Mouse (Mus musculus): ENCODE measurements around the gene Cyp2f2. TPM values are rescaled to one million over a fixed set of nuclear protein-coding genes. Genes with fewer than 3 reads are reported as not detected.

The Cyp2f2 gene
- polyA plus RNA-seq, 1 experiment from 2014 or later = not detected

GRCm38 (mm10) chr7:27111987-27112386, 7.7 kb upstream of the Cyp2f2 start:
- ATAC-seq (replicated peaks; ENCODE audit: insufficient number of reproducible peaks, low FRiP score, low TSS enrichment) = no peak
- Histone ChIP-seq H3K27ac (ENCODE audit: low read depth, low read length) (no peak overlapping the region), H3K9ac (ENCODE audit: low read depth, low read length) (no peak overlapping the region), H3K9me3 (replicated peaks; ENCODE audit: control insufficient read depth, low read length) (0 out of 2 replicates have a peak, but pooled peaks cover 3% of the 10 kb centered on the region), H3K4me2 (no peak overlapping the region), H3K36me3 (ENCODE audit: control insufficient read depth, insufficient read depth, low read length) (no peaks in the 10 kb centered on the region), H3K4me3 (ENCODE audit: low read depth, low read length) (no peak overlapping the region), H3K27me3 (ENCODE audit: control insufficient read depth, insufficient read depth, low read length) (no peaks in the 10 kb centered on the region), H3K4me1 (ENCODE audit: control insufficient read depth, insufficient read depth, low read length) (no peaks in the 10 kb centered on the region)
- WGBS (ENCODE audit: insufficient replicate concordance) = 69% methylated on average over 3 of the region's 3 CpGs

DNA sequence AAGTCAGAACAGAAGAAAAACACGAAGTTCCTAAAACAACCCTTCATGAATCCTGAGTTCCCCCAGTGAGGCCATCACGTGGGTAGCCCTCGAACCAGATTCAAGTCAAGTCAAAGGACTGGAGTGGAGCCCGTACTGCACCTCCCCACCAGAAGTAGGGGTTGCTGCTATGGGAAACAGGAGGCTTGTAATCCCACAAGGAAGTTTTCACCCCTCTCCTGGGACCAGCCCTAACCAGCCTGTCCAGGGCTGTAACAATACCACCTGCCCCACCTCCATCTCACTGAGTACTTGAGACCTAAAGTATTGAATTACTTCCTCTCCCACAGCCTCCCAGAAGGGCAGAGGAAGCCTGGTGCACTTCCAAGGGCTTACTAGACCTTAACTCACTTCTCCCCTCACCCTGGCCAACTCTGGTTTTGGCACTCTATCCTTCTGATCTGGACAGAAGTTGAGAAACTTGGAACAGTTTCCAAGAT, 1.6 kb upstream of the Cyp2f2 start:
- Histone ChIP-seq H3K4me2 (no peak overlapping the region), H3K27ac (ENCODE audit: low read depth, low read length) (no peak overlapping the region), H3K27me3 (ENCODE audit: control insufficient read depth, insufficient read depth, low read length) (no peaks in the 10 kb centered on the region), H3K4me3 (ENCODE audit: low read depth, low read length) (no peak overlapping the region), H3K36me3 (ENCODE audit: control insufficient read depth, insufficient read depth, low read length) (no peaks in the 10 kb centered on the region), H3K9me3 (replicated peaks; ENCODE audit: control insufficient read depth, low read length) (0 out of 2 replicates have a peak, but pooled peaks cover 3% of the 10 kb centered on the region), H3K9ac (ENCODE audit: low read depth, low read length) (no peak overlapping the region), H3K4me1 (ENCODE audit: control insufficient read depth, insufficient read depth, low read length) (no peaks in the 10 kb centered on the region)
- 63% methylated on average over 4 of the region's 4 CpGs for WGBS (ENCODE audit: insufficient replicate concordance)
- ATAC-seq (replicated peaks; ENCODE audit: insufficient number of reproducible peaks, low FRiP score, low TSS enrichment) = no peak

DNA sequence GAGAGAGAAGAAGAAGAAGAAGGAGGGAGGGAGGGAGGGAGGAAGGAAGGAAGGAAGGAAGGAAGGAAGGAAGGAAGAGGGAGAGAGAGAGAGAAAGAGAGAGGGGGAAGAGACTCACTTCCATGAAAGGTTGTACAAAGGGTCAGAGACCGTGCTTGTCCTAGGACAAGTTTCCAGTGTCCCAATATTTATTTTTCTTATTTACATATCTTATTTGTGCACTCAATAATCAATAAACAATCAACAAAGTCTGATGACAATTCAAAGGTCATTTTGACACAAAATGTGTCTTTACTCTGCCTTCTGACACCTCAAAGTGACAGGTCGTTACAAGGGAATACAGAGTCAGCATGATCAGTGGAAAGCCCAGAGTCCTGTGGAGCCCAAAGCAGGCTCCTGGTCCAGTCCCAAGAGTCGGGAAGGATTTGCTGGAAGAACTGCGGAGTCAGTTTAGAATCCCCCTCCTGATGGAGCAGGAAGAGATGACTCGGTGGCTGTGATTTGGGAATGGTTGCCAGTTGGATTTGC, 4.7 kb downstream of the Cyp2f2 start:
- ATAC-seq (replicated peaks; ENCODE audit: insufficient number of reproducible peaks, low FRiP score, low TSS enrichment) = no peak
- Histone ChIP-seq H3K27ac (ENCODE audit: low read depth, low read length) (no peak overlapping the region), H3K9ac (ENCODE audit: low read depth, low read length) (no peak overlapping the region), H3K27me3 (ENCODE audit: control insufficient read depth, insufficient read depth, low read length) (no peaks in the 10 kb centered on the region), H3K4me3 (ENCODE audit: low read depth, low read length) (no peak overlapping the region), H3K36me3 (ENCODE audit: control insufficient read depth, insufficient read depth, low read length) (no peaks in the 10 kb centered on the region), H3K9me3 (replicated peaks; ENCODE audit: control insufficient read depth, low read length) (no peaks in the 10 kb centered on the region), H3K4me2 (no peak overlapping the region), H3K4me1 (ENCODE audit: control insufficient read depth, insufficient read depth, low read length) (no peaks in the 10 kb centered on the region)
- WGBS (ENCODE audit: insufficient replicate concordance) = 68% methylated on average over 5 of the region's 5 CpGs

DNA sequence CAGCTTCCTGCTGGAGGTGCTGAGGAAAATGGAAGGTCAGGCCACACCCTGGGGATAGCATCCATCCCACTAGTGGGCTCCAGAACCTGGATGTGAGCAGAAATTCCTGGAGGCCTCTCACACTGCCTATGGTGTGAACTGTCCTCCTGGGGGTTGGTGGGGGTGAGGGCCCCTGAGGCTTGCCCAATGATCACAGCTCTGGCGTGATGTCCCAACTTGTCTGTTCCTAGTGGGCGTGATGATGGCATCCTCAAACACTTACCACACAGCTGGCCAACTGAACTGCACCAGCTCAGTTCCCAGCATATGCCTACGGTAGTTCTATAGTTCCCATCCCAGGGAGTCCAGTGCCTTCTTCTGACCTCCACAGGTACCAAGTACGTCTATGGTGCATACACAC, 5.3 kb downstream of the Cyp2f2 start:
- Histone ChIP-seq H3K27me3 (ENCODE audit: control insufficient read depth, insufficient read depth, low read length) (no peaks in the 10 kb centered on the region), H3K9me3 (replicated peaks; ENCODE audit: control insufficient read depth, low read length) (no peaks in the 10 kb centered on the region), H3K9ac (ENCODE audit: low read depth, low read length) (no peak overlapping the region), H3K4me3 (ENCODE audit: low read depth, low read length) (no peak overlapping the region), H3K4me2 (no peak overlapping the region), H3K27ac (ENCODE audit: low read depth, low read length) (no peak overlapping the region), H3K36me3 (ENCODE audit: control insufficient read depth, insufficient read depth, low read length) (no peaks in the 10 kb centered on the region), H3K4me1 (ENCODE audit: control insufficient read depth, insufficient read depth, low read length) (no peaks in the 10 kb centered on the region)
- 84% methylated on average over 4 of the region's 4 CpGs for whole genome bisulfite sequencing (ENCODE audit: insufficient replicate concordance)
- no peak for ATAC-seq (replicated peaks; ENCODE audit: insufficient number of reproducible peaks, low FRiP score, low TSS enrichment)

GRCm38 (mm10) chr7:27128162-27128561, 8.5 kb downstream of the Cyp2f2 start:
- H3K9ac ChIP-seq (ENCODE audit: low read depth, low read length) = no peak overlapping the region
- no peaks in the 10 kb centered on the region; the same call in 1 of the 2 replicates for H3K9me3 ChIP-seq (replicated peaks; ENCODE audit: control insufficient read depth, low read length)
- no peak overlapping the region for H3K4me3 ChIP-seq (ENCODE audit: low read depth, low read length)
- no peak overlapping the region for H3K4me2 ChIP-seq
- H3K4me1 ChIP-seq (ENCODE audit: control insufficient read depth, insufficient read depth, low read length) = no peaks in the 10 kb centered on the region
- no peaks in the 10 kb centered on the region for H3K27me3 ChIP-seq (ENCODE audit: control insufficient read depth, insufficient read depth, low read length)
- no peaks in the 10 kb centered on the region for H3K36me3 ChIP-seq (ENCODE audit: control insufficient read depth, insufficient read depth, low read length)
- H3K27ac ChIP-seq (ENCODE audit: low read depth, low read length) = no peak overlapping the region
- no peak for ATAC-seq (replicated peaks; ENCODE audit: insufficient number of reproducible peaks, low FRiP score, low TSS enrichment)
- WGBS (ENCODE audit: insufficient replicate concordance) = 53% methylated on average over 3 of the region's 3 CpGs

GRCm38 (mm10) chr7:27128946-27129345, 9.2 kb downstream of the Cyp2f2 start:
- H3K27me3 ChIP-seq (ENCODE audit: control insufficient read depth, insufficient read depth, low read length) = no peaks in the 10 kb centered on the region
- no peak overlapping the region for H3K4me3 ChIP-seq (ENCODE audit: low read depth, low read length)
- WGBS (ENCODE audit: insufficient replicate concordance) = 61% methylated on average over 13 of the region's 13 CpGs
- no peak for ATAC-seq (replicated peaks; ENCODE audit: insufficient number of reproducible peaks, low FRiP score, low TSS enrichment)
- no peaks in the 10 kb centered on the region for H3K4me1 ChIP-seq (ENCODE audit: control insufficient read depth, insufficient read depth, low read length)
- no peaks in the 10 kb centered on the region; the same call in 1 of the 2 replicates for H3K9me3 ChIP-seq (replicated peaks; ENCODE audit: control insufficient read depth, low read length)
- H3K36me3 ChIP-seq (ENCODE audit: control insufficient read depth, insufficient read depth, low read length) = no peaks in the 10 kb centered on the region
- no peak overlapping the region for H3K9ac ChIP-seq (ENCODE audit: low read depth, low read length)
- H3K27ac ChIP-seq (ENCODE audit: low read depth, low read length) = no peak overlapping the region
- no peak overlapping the region for H3K4me2 ChIP-seq

DNA sequence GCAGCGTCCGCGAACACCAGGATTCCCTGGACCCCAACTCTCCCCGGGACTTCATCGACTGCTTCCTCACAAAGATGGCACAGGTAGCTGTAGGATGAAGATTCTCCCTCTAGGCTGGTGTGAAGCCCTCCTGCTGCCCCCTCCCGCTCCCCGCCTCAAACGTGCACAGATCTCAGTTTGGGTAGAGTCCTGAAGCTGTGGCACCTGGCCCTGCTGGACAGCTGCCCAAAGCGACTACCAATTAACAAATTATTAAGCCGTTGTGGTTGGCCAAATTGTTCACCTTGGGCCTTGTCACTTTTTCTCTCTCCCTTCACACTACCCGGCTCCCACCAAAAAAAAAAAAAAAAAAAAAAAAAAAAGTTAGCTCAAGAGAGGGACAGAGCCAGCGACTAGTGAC, 10.1 kb downstream of the Cyp2f2 start:
- no peaks in the 10 kb centered on the region for H3K27me3 ChIP-seq (ENCODE audit: control insufficient read depth, insufficient read depth, low read length)
- H3K36me3 ChIP-seq (ENCODE audit: control insufficient read depth, insufficient read depth, low read length) = no peaks in the 10 kb centered on the region
- no peak for ATAC-seq (replicated peaks; ENCODE audit: insufficient number of reproducible peaks, low FRiP score, low TSS enrichment)
- no peak overlapping the region for H3K9ac ChIP-seq (ENCODE audit: low read depth, low read length)
- H3K4me2 ChIP-seq = no peak overlapping the region
- no peak overlapping the region for H3K4me3 ChIP-seq (ENCODE audit: low read depth, low read length)
- no peak overlapping the region for H3K27ac ChIP-seq (ENCODE audit: low read depth, low read length)
- WGBS (ENCODE audit: insufficient replicate concordance) = 82% methylated on average over 12 of the region's 12 CpGs
- H3K4me1 ChIP-seq (ENCODE audit: control insufficient read depth, insufficient read depth, low read length) = no peaks in the 10 kb centered on the region
- H3K9me3 ChIP-seq (replicated peaks; ENCODE audit: control insufficient read depth, low read length) = no peaks in the 10 kb centered on the region; the same call in 1 of the 2 replicates

DNA sequence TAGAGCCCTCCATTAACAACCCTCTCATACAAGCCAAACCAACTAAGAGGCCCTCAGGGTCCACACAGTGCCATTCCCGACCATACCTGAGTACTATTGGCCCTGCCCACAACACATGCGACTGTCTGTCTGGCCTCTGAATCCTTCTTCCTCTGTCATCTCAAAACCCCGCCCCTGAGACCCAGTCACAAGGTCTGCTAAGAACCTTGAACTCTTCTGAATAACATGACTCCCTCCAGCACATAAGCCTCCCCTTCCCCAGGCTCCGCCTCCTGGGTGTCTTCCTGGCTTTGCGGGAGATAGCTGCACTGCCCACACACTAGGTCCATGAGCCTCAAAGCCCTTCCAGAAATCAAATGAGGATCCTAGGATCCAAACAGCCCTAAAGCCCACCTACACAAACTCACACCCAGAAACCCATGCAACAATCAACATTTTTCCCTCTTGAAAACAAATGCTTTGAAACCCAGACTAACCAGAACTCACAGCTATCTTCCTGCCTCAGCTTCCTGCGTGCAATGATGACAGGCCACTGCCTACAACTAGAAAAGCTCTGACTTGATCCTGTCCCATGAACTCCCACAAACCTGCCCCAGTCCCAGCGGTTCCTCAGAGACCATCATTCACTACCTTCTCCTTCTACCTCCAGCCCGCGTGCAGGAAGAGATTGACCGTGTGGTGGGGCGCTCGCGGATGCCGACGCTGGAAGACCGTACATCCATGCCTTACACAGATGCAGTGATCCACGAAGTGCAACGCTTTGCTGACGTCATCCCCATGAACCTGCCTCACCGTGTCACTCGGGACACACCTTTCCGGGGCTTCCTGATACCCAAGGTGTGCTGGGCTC, 11.0 kb downstream of the Cyp2f2 start:
- H3K4me1 ChIP-seq (ENCODE audit: control insufficient read depth, insufficient read depth, low read length) = no peaks in the 10 kb centered on the region
- no peak overlapping the region for H3K4me2 ChIP-seq
- ATAC-seq (replicated peaks; ENCODE audit: insufficient number of reproducible peaks, low FRiP score, low TSS enrichment) = no peak
- WGBS (ENCODE audit: insufficient replicate concordance) = 80% methylated on average over 22 of the region's 22 CpGs
- no peaks in the 10 kb centered on the region; the same call in 1 of the 2 replicates for H3K9me3 ChIP-seq (replicated peaks; ENCODE audit: control insufficient read depth, low read length)
- no peak overlapping the region for H3K4me3 ChIP-seq (ENCODE audit: low read depth, low read length)
- no peaks in the 10 kb centered on the region for H3K27me3 ChIP-seq (ENCODE audit: control insufficient read depth, insufficient read depth, low read length)
- H3K36me3 ChIP-seq (ENCODE audit: control insufficient read depth, insufficient read depth, low read length) = no peaks in the 10 kb centered on the region
- no peak overlapping the region for H3K27ac ChIP-seq (ENCODE audit: low read depth, low read length)
- H3K9ac ChIP-seq (ENCODE audit: low read depth, low read length) = no peak overlapping the region
